Mouse (Mus musculus): ENCODE results near the gene Tacc2. TPM values are rescaled to one million over a fixed set of nuclear protein-coding genes. Genes with fewer than 3 reads are reported as not detected.

Tacc2 gene
- polyA plus RNA-seq, 1 experiment from 2014 or later, result 27.4 TPM

GRCm38 (mm10) chr7:130754790-130755189 lies 177.6 kb downstream of the Tacc2 start:
- H3K4me2 ChIP-seq (ENCODE audit: low read depth, low read length), result no peak overlapping the region
- H3K9me3 ChIP-seq (ENCODE audit: control insufficient read depth, low read length), result no peaks in the 10 kb centered on the region
- WGBS, result 92% methylated on average over 2 of the region's 2 CpGs
- H3K4me3 ChIP-seq (ENCODE audit: low read length), result no peak overlapping the region
- no peaks in the 10 kb centered on the region for H3K27me3 ChIP-seq (replicated peaks; ENCODE audit: control insufficient read depth, insufficient read depth, low read length)
- peaks cover 11% of the 10 kb centered on the region; the same call in 1 of the 2 replicates for H3K4me1 ChIP-seq (ENCODE audit: control insufficient read depth, insufficient read depth, low read length)
- no peak overlapping the region for H3K9ac ChIP-seq (ENCODE audit: low read depth, low read length)
- peaks cover 12% of the 10 kb centered on the region for H3K36me3 ChIP-seq (ENCODE audit: control insufficient read depth, insufficient read depth, low read length)
- no peak for ATAC-seq
- H3K27ac ChIP-seq (ENCODE audit: low read length), result no peak overlapping the region; the same call in 1 of the 2 replicates

- 0 out of 2 replicates have a peak, but pooled peaks cover 3% of the 10 kb centered on the region for H3K4me1 ChIP-seq (ENCODE audit: control insufficient read depth, insufficient read depth, low read length)
- H3K27ac ChIP-seq (ENCODE audit: low read length), result no peak overlapping the region
- no peak overlapping the region for H3K4me3 ChIP-seq (ENCODE audit: low read length)
- WGBS, result 78% methylated on average over 7 of the region's 7 CpGs
- ATAC-seq, result no peak
- no peak overlapping the region for H3K9ac ChIP-seq (ENCODE audit: low read depth, low read length)
- peaks cover 15% of the 10 kb centered on the region for H3K36me3 ChIP-seq (ENCODE audit: control insufficient read depth, insufficient read depth, low read length)
- H3K27me3 ChIP-seq (replicated peaks; ENCODE audit: control insufficient read depth, insufficient read depth, low read length), result no peaks in the 10 kb centered on the region
- H3K4me2 ChIP-seq (ENCODE audit: low read depth, low read length), result no peak overlapping the region
- H3K9me3 ChIP-seq (ENCODE audit: control insufficient read depth, low read length), result no peaks in the 10 kb centered on the region
These were observed 179.2 kb downstream of the Tacc2 start for GRCm38 (mm10) chr7:130756343-130756835.

DNA sequence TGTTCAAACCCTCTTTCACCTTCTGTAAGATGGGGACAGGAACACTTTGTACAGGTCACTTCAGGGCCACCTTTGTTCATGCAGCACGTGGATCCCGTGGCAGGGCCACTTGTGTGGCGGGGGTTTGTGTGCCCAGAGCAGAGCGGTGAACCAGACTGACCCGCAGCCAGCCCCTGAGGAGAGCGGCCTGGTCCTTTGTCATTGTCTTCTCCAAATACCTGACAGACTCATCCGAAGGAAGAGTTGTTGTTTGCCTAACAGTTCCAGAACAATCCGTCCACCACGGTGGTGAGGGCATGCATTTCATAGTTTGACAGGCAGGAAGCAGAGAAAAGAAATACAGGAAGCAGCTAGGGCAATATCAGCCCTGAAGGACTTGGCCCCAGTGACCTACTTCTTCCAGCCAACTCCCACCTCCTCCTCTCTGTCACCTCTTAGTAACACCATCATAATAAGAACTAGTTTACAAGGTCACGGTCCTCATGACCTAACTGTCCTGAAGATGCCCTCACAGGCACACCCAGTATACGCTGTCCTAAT lies 180.2 kb downstream of the Tacc2 start:
- H3K27ac ChIP-seq (ENCODE audit: low read length), result no peak overlapping the region
- 0 out of 2 replicates have a peak, but pooled peaks cover 3% of the 10 kb centered on the region for H3K4me1 ChIP-seq (ENCODE audit: control insufficient read depth, insufficient read depth, low read length)
- no peaks in the 10 kb centered on the region for H3K9me3 ChIP-seq (ENCODE audit: control insufficient read depth, low read length)
- H3K36me3 ChIP-seq (ENCODE audit: control insufficient read depth, insufficient read depth, low read length), result peaks cover 15% of the 10 kb centered on the region
- ATAC-seq, result no peak
- H3K4me2 ChIP-seq (ENCODE audit: low read depth, low read length), result no peak overlapping the region
- WGBS, result 81% methylated on average over 11 of the region's 11 CpGs
- H3K9ac ChIP-seq (ENCODE audit: low read depth, low read length), result no peak overlapping the region
- H3K4me3 ChIP-seq (ENCODE audit: low read length), result no peak overlapping the region
- no peaks in the 10 kb centered on the region for H3K27me3 ChIP-seq (replicated peaks; ENCODE audit: control insufficient read depth, insufficient read depth, low read length)

GRCm38 (mm10) chr7:130762071-130762897 lies 185.0 kb downstream of the Tacc2 start:
- peak; percentile 64 for ATAC-seq
- Histone ChIP-seq H3K4me3 (ENCODE audit: low read length) (no peak overlapping the region), H3K9me3 (ENCODE audit: control insufficient read depth, low read length) (no peaks in the 10 kb centered on the region), H3K27me3 (replicated peaks; ENCODE audit: control insufficient read depth, insufficient read depth, low read length) (no peaks in the 10 kb centered on the region), H3K4me1 (ENCODE audit: control insufficient read depth, insufficient read depth, low read length) (0 out of 2 replicates have a peak, but pooled peaks cover 3% of the 10 kb centered on the region), H3K4me2 (ENCODE audit: low read depth, low read length) (no peak overlapping the region), H3K27ac (ENCODE audit: low read length) (no peak overlapping the region), H3K9ac (ENCODE audit: low read depth, low read length) (no peak overlapping the region), H3K36me3 (ENCODE audit: control insufficient read depth, insufficient read depth, low read length) (peaks cover 6% of the 10 kb centered on the region)
- 35% methylated on average over 17 of the region's 17 CpGs for WGBS

DNA sequence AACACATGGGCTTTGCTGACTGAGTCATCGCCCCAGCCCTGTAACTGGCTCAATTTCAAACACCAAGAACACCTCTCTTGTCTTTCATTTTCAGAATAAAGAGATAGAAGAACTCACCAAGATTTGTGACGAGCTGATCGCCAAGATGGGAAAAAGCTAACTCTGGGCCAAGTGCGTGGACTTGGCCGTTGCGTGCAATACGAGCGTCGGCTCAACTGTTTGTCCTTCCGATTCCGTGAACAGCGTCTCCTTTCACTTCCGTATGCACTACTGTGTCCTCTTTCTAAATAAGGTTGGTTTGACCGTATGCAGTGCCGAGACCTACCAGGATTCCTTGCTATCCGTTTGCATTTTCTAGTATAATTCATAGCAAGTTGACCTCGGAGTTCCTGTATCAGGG lies 186.9 kb downstream of the Tacc2 start:
- Histone ChIP-seq H3K4me2 (ENCODE audit: low read depth, low read length) (no peak overlapping the region), H3K4me3 (ENCODE audit: low read length) (no peak overlapping the region), H3K4me1 (ENCODE audit: control insufficient read depth, insufficient read depth, low read length) (no peaks in the 10 kb centered on the region), H3K27ac (ENCODE audit: low read length) (no peak overlapping the region), H3K9ac (ENCODE audit: low read depth, low read length) (no peak overlapping the region), H3K36me3 (ENCODE audit: control insufficient read depth, insufficient read depth, low read length) (peaks cover 3% of the 10 kb centered on the region; the same call in 1 of the 2 replicates), H3K9me3 (ENCODE audit: control insufficient read depth, low read length) (no peaks in the 10 kb centered on the region), H3K27me3 (replicated peaks; ENCODE audit: control insufficient read depth, insufficient read depth, low read length) (no peaks in the 10 kb centered on the region)
- 93% methylated on average over 17 of the region's 17 CpGs for WGBS
- no peak for ATAC-seq

DNA sequence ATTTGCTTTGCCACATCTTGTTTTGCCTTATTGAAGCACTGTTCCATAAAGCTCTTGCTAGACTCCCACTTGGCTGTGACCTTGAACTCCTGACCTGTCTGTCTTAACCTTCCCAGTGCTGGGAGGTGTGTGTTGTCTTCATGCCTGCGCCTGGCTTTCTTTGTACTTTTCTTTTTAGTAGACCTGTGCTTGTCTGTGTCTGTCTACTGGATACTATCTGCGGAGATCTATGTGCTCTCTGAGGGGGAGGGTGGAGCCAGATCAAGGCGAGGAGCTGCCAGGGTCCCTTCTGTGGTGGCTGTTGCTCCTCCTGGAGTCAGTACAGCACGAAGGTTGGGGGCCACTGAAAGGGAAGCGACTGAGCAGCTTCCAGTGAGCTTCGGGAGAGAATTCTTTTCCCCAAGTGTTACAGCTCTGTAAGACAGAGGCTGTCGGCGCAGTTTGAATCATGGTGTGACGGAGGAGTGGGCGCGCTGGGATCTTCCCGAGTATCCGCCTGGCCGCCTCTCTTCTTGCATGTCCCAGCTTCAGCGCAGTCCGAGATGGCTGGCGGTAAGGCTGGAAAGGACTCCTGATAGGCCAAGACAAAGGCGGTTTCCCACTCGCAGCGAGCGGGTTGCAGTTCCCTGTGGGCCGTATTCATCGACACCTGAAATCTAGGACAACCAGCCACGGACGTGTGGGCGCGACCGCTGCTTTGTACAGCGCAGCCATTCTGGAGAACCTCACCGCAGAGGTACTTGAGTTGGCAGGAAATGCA lies 189.4 kb downstream of the Tacc2 start:
- no peak overlapping the region for H3K27ac ChIP-seq (ENCODE audit: low read length)
- no peaks in the 10 kb centered on the region for H3K36me3 ChIP-seq (ENCODE audit: control insufficient read depth, insufficient read depth, low read length)
- H3K9ac ChIP-seq (ENCODE audit: low read depth, low read length), result no peak overlapping the region
- no peak overlapping the region for H3K4me2 ChIP-seq (ENCODE audit: low read depth, low read length)
- no peaks in the 10 kb centered on the region for H3K4me1 ChIP-seq (ENCODE audit: control insufficient read depth, insufficient read depth, low read length)
- H3K9me3 ChIP-seq (ENCODE audit: control insufficient read depth, low read length), result no peaks in the 10 kb centered on the region
- no peak for ATAC-seq
- WGBS, result 70% methylated on average over 30 of the region's 30 CpGs
- no peak overlapping the region for H3K4me3 ChIP-seq (ENCODE audit: low read length)
- H3K27me3 ChIP-seq (replicated peaks; ENCODE audit: control insufficient read depth, insufficient read depth, low read length), result no peaks in the 10 kb centered on the region

- Histone ChIP-seq H3K36me3 (ENCODE audit: control insufficient read depth, insufficient read depth, low read length) (no peaks in the 10 kb centered on the region), H3K9ac (ENCODE audit: low read depth, low read length) (no peak overlapping the region), H3K27ac (ENCODE audit: low read length) (no peak overlapping the region), H3K9me3 (ENCODE audit: control insufficient read depth, low read length) (no peaks in the 10 kb centered on the region), H3K4me2 (ENCODE audit: low read depth, low read length) (no peak overlapping the region), H3K4me1 (ENCODE audit: control insufficient read depth, insufficient read depth, low read length) (no peaks in the 10 kb centered on the region), H3K27me3 (replicated peaks; ENCODE audit: control insufficient read depth, insufficient read depth, low read length) (no peaks in the 10 kb centered on the region), H3K4me3 (ENCODE audit: low read length) (no peak overlapping the region)
- WGBS, result 88% methylated on average over 4 of the region's 4 CpGs
- ATAC-seq, result no peak
These were observed 190.9 kb downstream of the Tacc2 start for GRCm38 (mm10) chr7:130768151-130768550.

GRCm38 (mm10) chr7:130770707-130771106 lies 193.5 kb downstream of the Tacc2 start:
- no peak for ATAC-seq

DNA sequence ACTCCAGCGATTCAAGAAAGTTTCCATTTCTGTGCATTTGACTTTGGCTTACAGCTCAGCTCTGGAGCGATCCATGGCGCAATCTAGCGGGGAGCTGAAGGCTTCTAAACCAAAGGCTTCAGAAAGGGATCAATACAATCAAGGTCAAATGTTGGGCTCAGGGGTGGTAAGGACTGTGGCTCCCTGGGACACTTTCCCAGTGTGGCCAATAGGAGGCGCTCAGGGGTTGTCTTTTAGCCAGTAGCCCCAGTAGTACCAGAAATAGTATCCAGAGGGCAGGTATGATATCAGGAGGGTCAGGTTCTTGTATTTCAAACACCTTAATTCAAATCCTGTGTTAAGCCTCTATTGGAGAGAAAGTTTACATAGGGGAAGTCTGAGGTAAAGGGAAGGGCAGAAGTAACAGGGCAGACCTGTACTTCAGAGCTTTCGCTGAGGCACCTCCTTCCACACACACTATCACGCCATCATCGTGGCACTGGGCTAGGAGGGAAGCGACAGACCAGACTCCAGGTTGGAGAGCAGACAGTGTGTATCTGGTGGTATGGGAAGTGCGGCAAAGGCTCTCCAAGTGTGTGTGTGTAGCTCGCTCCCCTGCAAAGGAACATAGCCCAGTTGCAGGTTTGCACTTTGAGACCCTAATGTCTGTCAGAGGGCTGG lies 196.1 kb downstream of the Tacc2 start:
- H3K4me3 ChIP-seq (ENCODE audit: low read length), result no peak overlapping the region
- H3K27ac ChIP-seq (ENCODE audit: low read length), result no peak overlapping the region
- ATAC-seq, result peak; percentile 58
- WGBS, result 64% methylated on average over 11 of the region's 11 CpGs
- H3K9me3 ChIP-seq (ENCODE audit: control insufficient read depth, low read length), result no peaks in the 10 kb centered on the region
- no peaks in the 10 kb centered on the region for H3K36me3 ChIP-seq (ENCODE audit: control insufficient read depth, insufficient read depth, low read length)
- H3K27me3 ChIP-seq (replicated peaks; ENCODE audit: control insufficient read depth, insufficient read depth, low read length), result no peaks in the 10 kb centered on the region
- H3K4me1 ChIP-seq (ENCODE audit: control insufficient read depth, insufficient read depth, low read length), result no peaks in the 10 kb centered on the region
- no peak overlapping the region for H3K9ac ChIP-seq (ENCODE audit: low read depth, low read length)
- no peak overlapping the region for H3K4me2 ChIP-seq (ENCODE audit: low read depth, low read length)

More at GRCm38 (mm10) chr7:130770707-130771106, 193.5 kb downstream of the Tacc2 start:
- no peaks in the 10 kb centered on the region for H3K4me1 ChIP-seq (ENCODE audit: control insufficient read depth, insufficient read depth, low read length)
- no peak overlapping the region for H3K9ac ChIP-seq (ENCODE audit: low read depth, low read length)
- H3K27ac ChIP-seq (ENCODE audit: low read length), result no peak overlapping the region
- WGBS, result 22% methylated on average over 3 of the region's 3 CpGs
- no peaks in the 10 kb centered on the region for H3K27me3 ChIP-seq (replicated peaks; ENCODE audit: control insufficient read depth, insufficient read depth, low read length)
- H3K4me3 ChIP-seq (ENCODE audit: low read length), result no peak overlapping the region
- no peaks in the 10 kb centered on the region for H3K36me3 ChIP-seq (ENCODE audit: control insufficient read depth, insufficient read depth, low read length)
- no peak overlapping the region for H3K4me2 ChIP-seq (ENCODE audit: low read depth, low read length)
- H3K9me3 ChIP-seq (ENCODE audit: control insufficient read depth, low read length), result no peaks in the 10 kb centered on the region

Data from intestine, embryonic 16.5 days (tissue).